Mouse (Mus musculus): ENCODE results near the gene Pla2g1b.

DNA sequence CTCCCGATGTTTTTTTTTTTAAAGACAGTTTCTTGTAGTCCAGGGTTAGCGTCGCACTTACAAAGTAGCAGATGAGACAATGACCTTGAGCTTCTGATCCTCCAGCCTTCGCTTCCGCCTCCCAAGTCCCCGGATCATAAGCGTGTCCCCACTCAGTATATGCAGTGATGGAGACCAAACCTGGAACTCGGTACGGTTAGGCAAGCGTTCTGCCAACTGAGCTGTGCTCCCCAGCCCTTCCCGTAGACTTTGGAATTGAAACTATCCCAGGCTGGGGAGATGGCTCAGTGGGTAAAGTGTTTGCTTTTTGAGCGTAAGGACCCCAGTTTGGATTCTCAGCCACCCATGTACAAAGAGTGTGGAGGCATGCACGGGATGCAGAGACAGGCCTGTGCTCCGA lies 47.2 kb downstream of the Pla2g1b start:
- TF ChIP-seq CTCF (IDR thresholded peaks at IDR 0.05; ENCODE audit: low read depth), result no peak
- TF ChIP-seq EP300 (optimal IDR thresholded peaks at IDR 0.05), result no peak

All from stomach, postnatal 0 days (tissue).